Mouse (Mus musculus): ENCODE data around the gene Madcam1. TPM values are rescaled to one million over a fixed set of nuclear protein-coding genes. Genes with fewer than 3 reads are reported as not detected.

The Madcam1 gene
- 1.1 and 1.4 TPM in 2 replicates for polyA plus RNA-seq (2014; fragmentation: Nextera tagmentation; extraction: Ambion mirVana)

DNA sequence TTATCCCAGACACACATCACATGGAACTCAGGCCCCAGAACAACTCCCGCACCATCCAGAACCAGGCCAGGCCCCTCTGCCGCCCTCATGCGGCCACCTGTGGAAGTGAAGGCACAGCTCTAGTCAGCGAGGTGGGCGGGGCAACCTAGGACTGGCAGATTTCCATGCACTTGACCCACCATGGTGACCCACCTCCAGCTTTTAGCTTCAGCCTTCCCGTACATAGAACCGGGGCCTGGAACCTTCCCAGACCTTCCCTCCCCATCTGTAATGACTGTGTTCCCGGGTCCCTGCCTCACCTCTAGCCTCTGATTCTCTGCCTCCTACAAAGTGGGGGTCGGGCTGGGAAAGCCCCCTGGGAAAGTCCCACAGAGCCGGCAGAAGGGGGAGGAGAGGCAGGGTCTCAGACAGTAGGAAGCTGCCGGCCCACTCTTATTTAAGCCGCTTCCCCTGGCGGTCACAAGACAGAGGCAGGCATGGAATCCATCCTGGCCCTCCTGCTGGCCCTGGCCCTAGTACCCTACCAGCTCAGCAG is at the start of gene Madcam1:
Gene Madcam1, plus strand, starts transcription at position 429 of the 535 bp plus-strand sequence.
- no peak within 1 kb of the TSS for H3K9ac ChIP-seq (ENCODE audit: low read depth, low read length)
- H3K4me2 ChIP-seq: no peak within 1 kb of the TSS
- 15% methylated on average over 13 of the region's 13 CpGs for WGBS
- H3K4me1 ChIP-seq (replicated peaks; ENCODE audit: control insufficient read depth, insufficient read depth, low read length): peaks cover 2% of the 10 kb centered on the region; the same call in 1 of the 2 replicates
- peak; percentile 40; the same call in 1 of the 2 replicates for ATAC-seq (replicated peaks; ENCODE audit: low FRiP score)
- no peak within 1 kb of the TSS for H3K27ac ChIP-seq (ENCODE audit: low read depth, low read length)
- no peaks in the 10 kb centered on the region for H3K36me3 ChIP-seq (ENCODE audit: control insufficient read depth, insufficient read depth, low read length)
- H3K9me3 ChIP-seq (ENCODE audit: control insufficient read depth, low read length): no peaks in the 10 kb centered on the region
- peak; percentile 75 for DNase-seq (ENCODE audit: low spot score)
- H3K4me3 ChIP-seq (ENCODE audit: low read depth, low read length): no peak within 1 kb of the TSS
- no peaks in the 10 kb centered on the region for H3K27me3 ChIP-seq (replicated peaks; ENCODE audit: control insufficient read depth, insufficient read depth, low read length)

DNA sequence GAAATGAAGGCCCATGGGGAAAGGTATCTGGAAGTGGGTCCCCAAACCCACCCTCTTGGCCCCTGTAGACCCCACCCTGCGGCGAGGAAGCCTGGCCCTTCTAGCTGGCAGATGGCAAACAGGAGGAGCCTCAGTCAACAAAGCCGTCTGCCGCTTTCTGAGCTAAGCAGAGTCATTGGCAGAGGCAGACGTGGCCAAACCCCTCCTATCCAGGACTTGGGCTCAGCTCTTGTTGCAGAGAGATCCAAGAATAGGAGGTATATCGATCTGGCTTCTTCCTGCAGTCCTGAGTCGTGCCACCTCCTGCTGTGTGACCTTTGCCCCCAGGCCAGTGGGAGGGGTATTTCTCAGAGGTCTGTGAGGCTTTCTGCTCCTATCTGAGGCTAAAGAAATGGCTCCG is 48.5 kb upstream of the Madcam1 start:
- Histone ChIP-seq H3K27me3 (replicated peaks; ENCODE audit: control insufficient read depth, insufficient read depth, low read length) (peaks cover 35% of the 10 kb centered on the region), H3K27ac (ENCODE audit: low read depth, low read length) (no peak overlapping the region), H3K4me3 (ENCODE audit: low read depth, low read length) (no peak overlapping the region), H3K4me1 (replicated peaks; ENCODE audit: control insufficient read depth, insufficient read depth, low read length) (peaks cover 11% of the 10 kb centered on the region; the same call in 1 of the 2 replicates), H3K9ac (ENCODE audit: low read depth, low read length) (no peak overlapping the region), H3K4me2 (no peak overlapping the region), H3K9me3 (ENCODE audit: control insufficient read depth, low read length) (no peaks in the 10 kb centered on the region), H3K36me3 (ENCODE audit: control insufficient read depth, insufficient read depth, low read length) (no peaks in the 10 kb centered on the region)
- 20% methylated on average over 8 of the region's 8 CpGs for WGBS
- ATAC-seq (replicated peaks; ENCODE audit: low FRiP score) (no peak), DNase-seq (ENCODE audit: low spot score) (no peak)

DNA sequence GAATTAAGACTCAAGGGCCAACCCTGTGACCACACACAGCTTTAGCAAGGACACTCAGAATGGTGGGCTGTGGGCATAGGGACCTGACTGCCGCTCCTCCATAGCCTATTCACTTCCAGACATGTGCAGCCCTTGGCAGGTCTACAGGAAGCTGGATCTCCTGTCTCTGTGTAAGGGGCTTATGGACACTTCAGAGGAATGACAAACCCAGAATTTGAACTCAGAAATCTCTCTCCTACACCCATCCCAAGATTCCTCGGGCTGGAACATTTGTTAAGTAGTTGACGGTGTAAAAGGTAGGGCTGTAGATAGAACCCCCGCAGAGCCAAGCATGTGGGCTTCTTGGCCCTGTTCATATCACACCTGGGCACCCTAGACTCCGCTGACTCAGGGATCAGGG is 48.0 kb upstream of the Madcam1 start:
- ATAC-seq (replicated peaks; ENCODE audit: low FRiP score): no peak
- Histone ChIP-seq H3K4me3 (ENCODE audit: low read depth, low read length) (no peak overlapping the region), H3K27me3 (replicated peaks; ENCODE audit: control insufficient read depth, insufficient read depth, low read length) (peaks cover 30% of the 10 kb centered on the region), H3K9ac (ENCODE audit: low read depth, low read length) (no peak overlapping the region), H3K9me3 (ENCODE audit: control insufficient read depth, low read length) (no peaks in the 10 kb centered on the region), H3K4me2 (no peak overlapping the region), H3K36me3 (ENCODE audit: control insufficient read depth, insufficient read depth, low read length) (no peaks in the 10 kb centered on the region), H3K4me1 (replicated peaks; ENCODE audit: control insufficient read depth, insufficient read depth, low read length) (peaks cover 11% of the 10 kb centered on the region; the same call in 1 of the 2 replicates), H3K27ac (ENCODE audit: low read depth, low read length) (no peak overlapping the region)
- DNase-seq (ENCODE audit: low spot score): no peak
- WGBS: 83% methylated on average over 5 of the region's 5 CpGs

DNA sequence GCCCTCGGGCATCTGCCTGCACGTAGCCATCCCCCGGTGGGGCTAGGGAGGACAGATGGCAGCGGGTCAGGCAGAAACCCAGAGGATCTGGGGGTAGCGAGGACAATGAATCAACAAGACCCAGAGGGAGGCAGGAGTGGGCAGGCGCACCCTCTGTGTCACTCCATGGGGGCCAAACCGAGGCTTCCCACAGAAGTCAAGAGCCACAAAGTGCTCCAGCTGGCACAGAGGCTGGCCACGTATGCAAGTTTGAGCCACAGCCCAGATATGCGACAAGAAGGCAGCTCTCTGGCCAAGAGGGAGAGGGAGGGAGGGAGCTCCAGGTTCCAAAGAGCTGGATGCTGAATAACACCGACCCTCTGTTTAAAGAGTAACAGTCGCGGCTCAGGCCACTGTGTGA is 40.4 kb upstream of the Madcam1 start:
- 76% methylated on average over 12 of the region's 12 CpGs for WGBS
- H3K27ac ChIP-seq (ENCODE audit: low read depth, low read length): no peak overlapping the region
- ATAC-seq (replicated peaks; ENCODE audit: low FRiP score): no peak

DNA sequence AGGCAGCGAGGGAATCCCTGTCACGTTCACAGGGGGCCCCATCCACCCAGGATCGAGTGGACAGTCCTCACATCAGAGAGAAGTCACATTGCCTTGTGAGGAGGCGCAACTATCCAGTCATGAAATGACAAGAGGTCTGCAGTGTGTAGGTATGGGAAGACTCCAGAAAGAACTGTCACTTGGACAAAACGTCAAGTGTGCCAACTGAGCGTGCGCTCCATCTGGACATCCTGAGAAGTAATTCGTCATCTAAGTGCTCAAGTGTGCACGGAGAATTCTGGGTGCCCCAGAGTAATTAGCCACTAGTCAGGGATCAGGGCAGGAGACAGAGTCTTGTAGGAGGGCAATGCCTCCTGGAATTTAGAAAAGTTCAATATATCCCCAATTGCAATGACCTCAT is 39.0 kb upstream of the Madcam1 start:
- Histone ChIP-seq H3K4me2 (no peak overlapping the region), H3K9me3 (ENCODE audit: control insufficient read depth, low read length) (no peaks in the 10 kb centered on the region), H3K27me3 (replicated peaks; ENCODE audit: control insufficient read depth, insufficient read depth, low read length) (no peaks in the 10 kb centered on the region), H3K4me3 (ENCODE audit: low read depth, low read length) (no peak overlapping the region), H3K4me1 (replicated peaks; ENCODE audit: control insufficient read depth, insufficient read depth, low read length) (no peaks in the 10 kb centered on the region), H3K9ac (ENCODE audit: low read depth, low read length) (no peak overlapping the region), H3K36me3 (ENCODE audit: control insufficient read depth, insufficient read depth, low read length) (no peaks in the 10 kb centered on the region), H3K27ac (ENCODE audit: low read depth, low read length) (no peak overlapping the region)
- no peak for DNase-seq (ENCODE audit: low spot score)
- WGBS: 75% methylated on average over 9 of the region's 9 CpGs
- ATAC-seq (replicated peaks; ENCODE audit: low FRiP score): no peak

More for the DNA sequence above, 40.4 kb upstream of the Madcam1 start:
- no peaks in the 10 kb centered on the region for H3K36me3 ChIP-seq (ENCODE audit: control insufficient read depth, insufficient read depth, low read length)
- no peaks in the 10 kb centered on the region for H3K9me3 ChIP-seq (ENCODE audit: control insufficient read depth, low read length)
- H3K27me3 ChIP-seq (replicated peaks; ENCODE audit: control insufficient read depth, insufficient read depth, low read length): 0 out of 2 replicates have a peak, but pooled peaks cover 3% of the 10 kb centered on the region
- DNase-seq (ENCODE audit: low spot score): no peak
- H3K4me1 ChIP-seq (replicated peaks; ENCODE audit: control insufficient read depth, insufficient read depth, low read length): no peaks in the 10 kb centered on the region
- H3K9ac ChIP-seq (ENCODE audit: low read depth, low read length): no peak overlapping the region
- no peak overlapping the region for H3K4me2 ChIP-seq
- no peak overlapping the region for H3K4me3 ChIP-seq (ENCODE audit: low read depth, low read length)

DNA sequence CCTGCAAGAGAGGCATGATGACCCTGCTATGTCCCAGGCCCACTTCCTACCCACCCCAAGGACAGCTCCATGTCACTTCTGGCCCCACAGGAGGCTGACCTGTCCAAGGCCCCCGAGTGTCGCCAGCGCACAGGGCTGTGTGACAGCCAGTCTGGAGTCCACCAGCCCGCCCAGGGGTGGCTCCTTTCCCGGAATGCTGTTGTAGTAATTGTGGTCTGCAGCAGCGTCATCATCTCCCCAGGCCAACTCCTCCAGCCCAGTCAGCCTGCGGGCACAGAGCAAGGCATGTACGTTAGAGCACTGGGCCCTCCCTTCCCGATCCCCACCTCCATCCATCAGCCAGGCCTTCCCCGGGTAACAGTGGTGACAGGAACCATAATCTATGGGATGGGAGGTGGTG is 38.2 kb upstream of the Madcam1 start:
- no peak overlapping the region for H3K4me3 ChIP-seq (ENCODE audit: low read depth, low read length)
- WGBS: 79% methylated on average over 10 of the region's 10 CpGs
- DNase-seq (ENCODE audit: low spot score) (no peak), ATAC-seq (replicated peaks; ENCODE audit: low FRiP score) (no peak)
- no peaks in the 10 kb centered on the region for H3K4me1 ChIP-seq (replicated peaks; ENCODE audit: control insufficient read depth, insufficient read depth, low read length)
- no peak overlapping the region for H3K9ac ChIP-seq (ENCODE audit: low read depth, low read length)
- H3K9me3 ChIP-seq (ENCODE audit: control insufficient read depth, low read length): no peaks in the 10 kb centered on the region
- no peaks in the 10 kb centered on the region for H3K27me3 ChIP-seq (replicated peaks; ENCODE audit: control insufficient read depth, insufficient read depth, low read length)
- H3K27ac ChIP-seq (ENCODE audit: low read depth, low read length): no peak overlapping the region
- no peak overlapping the region for H3K4me2 ChIP-seq
- H3K36me3 ChIP-seq (ENCODE audit: control insufficient read depth, insufficient read depth, low read length): no peaks in the 10 kb centered on the region

DNA sequence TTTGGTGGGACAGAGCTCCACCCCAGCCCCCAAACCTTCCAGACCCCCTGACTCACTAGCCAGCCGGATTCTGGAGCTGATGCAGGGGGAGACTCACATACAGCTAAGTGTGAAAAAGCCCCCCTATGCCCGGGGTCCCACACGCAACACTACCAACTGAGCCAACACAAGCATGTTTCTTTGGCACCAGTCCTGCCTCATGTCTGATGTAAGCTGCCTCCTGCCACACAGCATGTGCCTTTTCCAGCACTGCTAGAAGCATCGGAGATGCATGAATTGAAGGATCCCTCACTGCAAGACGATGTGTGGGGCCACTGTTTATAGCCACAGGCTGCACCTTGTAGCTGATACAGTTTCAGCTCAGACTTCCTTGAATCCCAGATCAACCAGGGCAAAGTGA is 36.0 kb upstream of the Madcam1 start:
- WGBS: 81% methylated on average over 5 of the region's 5 CpGs
- ATAC-seq (replicated peaks; ENCODE audit: low FRiP score) (no peak), DNase-seq (ENCODE audit: low spot score) (no peak)
- Histone ChIP-seq H3K9ac (ENCODE audit: low read depth, low read length) (no peak overlapping the region), H3K27me3 (replicated peaks; ENCODE audit: control insufficient read depth, insufficient read depth, low read length) (no peaks in the 10 kb centered on the region), H3K4me3 (ENCODE audit: low read depth, low read length) (no peak overlapping the region), H3K4me1 (replicated peaks; ENCODE audit: control insufficient read depth, insufficient read depth, low read length) (no peaks in the 10 kb centered on the region), H3K9me3 (ENCODE audit: control insufficient read depth, low read length) (no peaks in the 10 kb centered on the region), H3K27ac (ENCODE audit: low read depth, low read length) (no peak overlapping the region), H3K36me3 (ENCODE audit: control insufficient read depth, insufficient read depth, low read length) (no peaks in the 10 kb centered on the region), H3K4me2 (no peak overlapping the region)

DNA sequence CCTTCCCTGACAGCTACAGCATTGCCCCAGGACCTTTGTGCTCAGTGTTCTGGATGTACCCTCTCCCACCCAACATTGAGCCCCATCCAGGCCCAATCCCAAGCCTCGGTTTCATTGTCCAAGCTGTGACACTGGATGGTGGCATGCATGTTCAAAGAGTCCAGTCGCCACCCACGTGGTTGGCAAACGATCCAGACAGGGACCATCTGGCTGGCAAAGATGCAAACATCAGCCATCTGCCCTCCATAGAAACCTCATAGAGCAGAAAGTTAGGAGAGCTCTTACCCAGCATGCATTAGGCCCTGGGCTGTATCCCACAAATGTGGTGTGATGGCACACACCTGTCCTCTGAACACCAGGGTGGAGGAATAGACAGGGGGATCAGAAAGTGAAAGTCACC is 32.9 kb upstream of the Madcam1 start:
- Histone ChIP-seq H3K36me3 (ENCODE audit: control insufficient read depth, insufficient read depth, low read length) (no peaks in the 10 kb centered on the region), H3K4me3 (ENCODE audit: low read depth, low read length) (no peak overlapping the region), H3K27me3 (replicated peaks; ENCODE audit: control insufficient read depth, insufficient read depth, low read length) (peaks cover 11% of the 10 kb centered on the region), H3K4me2 (no peak overlapping the region), H3K4me1 (replicated peaks; ENCODE audit: control insufficient read depth, insufficient read depth, low read length) (no peaks in the 10 kb centered on the region), H3K9ac (ENCODE audit: low read depth, low read length) (no peak overlapping the region), H3K9me3 (ENCODE audit: control insufficient read depth, low read length) (no peaks in the 10 kb centered on the region), H3K27ac (ENCODE audit: low read depth, low read length) (no peak overlapping the region)
- no peak for ATAC-seq (replicated peaks; ENCODE audit: low FRiP score)
- WGBS: 82% methylated on average over 4 of the region's 4 CpGs
- DNase-seq (ENCODE audit: low spot score): no peak

DNA sequence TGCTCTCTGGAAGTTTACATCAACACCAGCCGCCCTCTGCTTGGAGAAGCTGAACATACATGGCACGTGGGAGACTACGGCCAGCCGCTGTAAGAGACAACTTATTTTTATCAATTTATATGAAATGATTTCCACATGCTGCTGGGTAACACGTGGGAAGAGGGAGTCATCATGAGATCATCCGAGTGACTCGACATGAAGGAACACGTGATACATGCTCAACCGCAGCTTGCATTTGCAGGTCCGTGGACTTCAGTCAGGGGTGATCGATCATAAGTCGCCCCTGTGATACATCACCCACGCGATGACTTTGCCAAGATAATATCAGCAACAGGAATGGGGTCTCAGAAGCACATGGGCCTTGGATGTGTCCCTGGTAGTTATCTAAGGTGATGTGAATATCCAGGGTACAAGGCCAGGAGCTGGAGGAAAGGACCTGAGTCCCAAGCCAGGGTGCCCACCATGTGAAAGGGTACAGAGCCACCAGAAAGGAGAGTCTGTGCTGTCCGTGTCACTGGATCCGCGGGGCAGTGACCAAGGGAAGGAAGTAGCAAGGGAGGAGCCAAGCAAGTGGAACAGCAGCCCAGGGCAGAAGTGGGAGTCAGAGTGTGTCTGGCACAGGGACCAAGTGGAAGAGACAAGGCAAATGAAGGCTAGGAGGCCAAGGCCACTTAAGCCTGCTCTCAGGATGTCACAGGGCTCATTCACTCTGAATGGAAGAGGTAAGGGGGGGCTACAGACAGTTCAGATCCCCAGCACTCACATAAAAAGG is 31.2 kb upstream of the Madcam1 start:
- Histone ChIP-seq H3K36me3 (ENCODE audit: control insufficient read depth, insufficient read depth, low read length) (no peaks in the 10 kb centered on the region), H3K4me3 (ENCODE audit: low read depth, low read length) (no peak overlapping the region), H3K27me3 (replicated peaks; ENCODE audit: control insufficient read depth, insufficient read depth, low read length) (peaks cover 29% of the 10 kb centered on the region), H3K9me3 (ENCODE audit: control insufficient read depth, low read length) (no peaks in the 10 kb centered on the region), H3K9ac (ENCODE audit: low read depth, low read length) (no peak overlapping the region), H3K4me2 (no peak overlapping the region), H3K4me1 (replicated peaks; ENCODE audit: control insufficient read depth, insufficient read depth, low read length) (0 out of 2 replicates have a peak, but pooled peaks cover 3% of the 10 kb centered on the region), H3K27ac (ENCODE audit: low read depth, low read length) (no peak overlapping the region)
- ATAC-seq (replicated peaks; ENCODE audit: low FRiP score) (no peak), DNase-seq (ENCODE audit: low spot score) (no peak)
- 73% methylated on average over 17 of the region's 17 CpGs for WGBS

Data from liver, embryonic 11.5 days (tissue).